Mouse (Mus musculus) embryonic facial prominence, embryonic 12.5 days (tissue): ENCODE data around the gene Zfhx3. TPM values are rescaled to one million over a fixed set of nuclear protein-coding genes. Genes with fewer than 3 reads are reported as not detected.

ENCODE experiments used
- ATAC-seq: fragments of 200-750 bp; cut with Nextera tagmentation; 2 replicates; pipeline ENCODE4 v1.8.0; 2017; ENCODE audit not compliant: insufficient number of reproducible peaks, insufficient read depth, low FRiP score, low TSS enrichment
- H3K27ac ChIP-seq: fragments of 300-500 bp; sonication (generic); 2 replicates; pipeline ENCODE4 v1.5.1; 2016; ENCODE audit warnings: mild to moderate bottlenecking
- H3K27me3 ChIP-seq: fragments of 300-500 bp; sonication (generic); 2 replicates; pipeline ENCODE4 v1.6.1; 2016; ENCODE audit warnings: mild to moderate bottlenecking, moderate library complexity
- H3K36me3 ChIP-seq: fragments of 300-500 bp; sonication (generic); 2 replicates; pipeline ENCODE4 v1.6.1; 2016; ENCODE audit warnings: mild to moderate bottlenecking
- H3K4me1 ChIP-seq: fragments of 300-500 bp; sonication (generic); 2 replicates; pipeline ENCODE4 v1.6.1; 2016
- H3K4me2 ChIP-seq: fragments of 300-500 bp; sonication (generic); replicated peaks from 2 replicates; pipeline ENCODE4 v1.6.1; 2016; ENCODE audit warnings: mild to moderate bottlenecking, moderate library complexity
- H3K4me3 ChIP-seq: fragments of 300-500 bp; sonication (generic); 2 replicates; pipeline ENCODE4 v1.5.1; 2016; ENCODE audit warnings: mild to moderate bottlenecking
- H3K9ac ChIP-seq: fragments of 300-500 bp; sonication (generic); 2 replicates; pipeline ENCODE4 v1.6.1; 2016; ENCODE audit warnings: mild to moderate bottlenecking, moderate library complexity
- H3K9me3 ChIP-seq: fragments of 300-500 bp; sonication (generic); 2 replicates; pipeline ENCODE4 v1.6.1; 2016; ENCODE audit warnings: mild to moderate bottlenecking, moderate library complexity
- WGBS: fragments of 180-500 bp; shearing (Covaris S2); methylation state at CpG from one replicate; pipeline ENCODE4 v1.1.7; 2016; 5-methylcytosine and 5-hydroxymethylcytosine counted together
- polyA plus RNA-seq: library from polyadenylated mRNA; unstranded; fragments of >200 nt; fragmentation: Nextera tagmentation; extraction: Ambion mirVana; gene quantifications from 2 replicates; pipeline ENCODE4 v1.2.1, GENCODE M21; 2016

Gene Zfhx3
- polyA plus RNA-seq, 1 experiment from 2014 or later = 43.1 TPM

DNA sequence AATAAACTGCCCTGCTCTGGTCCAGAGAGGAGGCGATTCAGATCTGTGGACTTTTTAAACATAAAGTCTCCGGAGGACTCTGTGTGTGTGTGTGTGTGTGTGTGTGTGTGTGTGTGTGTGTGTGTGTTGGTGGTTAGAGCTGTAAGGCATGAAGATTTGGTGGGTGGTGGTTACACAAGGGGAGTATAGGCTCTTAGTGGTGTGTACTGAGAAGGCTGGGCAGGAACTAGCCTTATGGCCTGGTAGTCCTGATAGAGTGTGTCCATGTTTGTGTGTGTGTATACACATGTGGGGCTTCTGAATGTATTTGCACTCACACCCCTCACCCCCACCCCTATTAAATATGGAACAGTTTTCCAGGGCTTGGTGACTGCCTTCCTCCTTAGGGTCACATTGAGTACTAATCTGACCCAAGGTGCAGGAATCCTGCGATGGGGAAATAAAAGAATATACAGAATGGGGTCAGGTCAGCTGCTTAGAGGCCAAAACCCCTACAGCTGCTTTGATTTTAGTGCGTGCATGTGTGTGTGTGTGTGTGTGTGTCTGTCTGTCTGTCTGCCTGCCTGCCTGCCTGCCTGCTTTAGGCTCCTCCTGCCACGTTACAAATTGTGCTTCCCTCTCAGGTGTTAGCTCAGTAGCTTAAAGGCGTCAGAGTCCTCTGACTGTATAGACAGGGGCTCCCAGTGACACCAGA, 764.6 kb downstream of the Zfhx3 start:
- no peak for ATAC-seq
- Histone ChIP-seq H3K9ac (peak overlapping the region; percentile 100), H3K4me3 (peak overlapping the region; percentile 97), H3K4me2 (peak overlapping the region; percentile 53), H3K27me3 (no peaks in the 10 kb centered on the region), H3K9me3 (no peaks in the 10 kb centered on the region), H3K4me1 (peaks cover 53% of the 10 kb centered on the region), H3K36me3 (no peaks in the 10 kb centered on the region), H3K27ac (peak overlapping the region; percentile 100)
- 21% methylated on average over 6 of the region's 6 CpGs for WGBS

DNA sequence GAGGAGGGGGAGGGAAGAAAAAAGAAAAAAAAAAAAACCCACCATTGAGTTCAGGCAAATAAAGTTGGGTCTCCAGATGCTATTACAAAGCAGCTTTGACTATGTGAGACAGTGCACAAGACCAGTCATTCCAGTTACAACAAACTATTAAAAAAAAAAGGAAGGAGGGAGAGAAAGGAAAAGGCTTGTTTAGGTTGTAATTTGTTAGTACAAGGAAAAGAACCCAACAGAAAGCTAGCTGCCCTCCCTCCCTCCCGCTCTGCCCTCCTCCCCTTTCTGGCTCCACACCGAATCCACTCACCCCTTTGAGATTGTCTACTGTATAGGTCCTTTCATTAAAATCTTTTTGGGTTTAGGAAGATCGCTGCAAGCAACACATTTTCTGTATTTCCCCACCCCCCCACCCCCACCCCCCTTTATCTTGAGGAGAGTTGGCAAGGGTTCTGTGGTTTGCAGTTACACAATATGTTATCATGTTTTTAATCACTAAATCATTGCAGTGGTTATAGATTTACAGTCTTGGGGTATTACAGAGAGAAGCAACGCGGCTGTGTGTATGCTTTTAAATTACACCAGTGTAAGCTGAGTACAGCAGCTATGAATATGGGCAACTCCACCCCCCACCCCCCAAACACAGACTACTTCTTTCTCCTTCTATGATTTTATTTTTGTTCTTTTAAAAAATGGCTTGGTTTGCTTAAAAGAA, 765.3 kb downstream of the Zfhx3 start:
- WGBS = 4% methylated on average over 5 of the region's 5 CpGs
- H3K4me2 ChIP-seq = peak overlapping the region; percentile 53
- H3K4me3 ChIP-seq = peak overlapping the region; percentile 97
- H3K9me3 ChIP-seq = no peaks in the 10 kb centered on the region
- no peaks in the 10 kb centered on the region for H3K27me3 ChIP-seq
- ATAC-seq = no peak
- H3K27ac ChIP-seq = peak overlapping the region; percentile 100
- H3K4me1 ChIP-seq = peaks cover 60% of the 10 kb centered on the region
- H3K9ac ChIP-seq = peak overlapping the region; percentile 100
- H3K36me3 ChIP-seq = no peaks in the 10 kb centered on the region

DNA sequence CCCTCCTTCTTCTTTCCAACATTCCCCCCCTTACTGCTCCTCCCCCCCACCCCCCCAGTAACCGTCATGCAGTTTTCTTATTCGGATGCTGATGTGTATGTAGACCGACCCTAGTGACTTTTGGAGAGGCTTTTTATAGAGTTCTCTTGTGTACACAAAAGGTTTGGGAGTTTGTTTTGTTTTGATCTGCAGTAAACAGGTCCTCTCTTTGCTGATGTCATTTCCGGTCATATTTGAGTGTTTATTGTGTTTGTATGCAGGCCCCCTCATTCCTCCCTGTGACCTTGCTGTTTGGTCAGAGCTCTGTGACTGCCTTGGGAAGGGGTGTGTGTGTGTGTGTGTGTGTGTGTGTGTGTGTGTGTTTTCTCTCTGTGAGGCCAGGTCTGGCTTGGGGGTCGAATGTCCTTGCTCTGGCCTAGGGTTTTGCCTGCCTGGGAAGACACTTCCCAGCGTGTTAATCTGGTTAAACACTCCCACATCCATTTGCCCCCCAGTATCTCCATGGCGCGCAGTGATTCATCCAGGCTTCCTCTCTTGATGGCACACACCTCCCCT, 766.5 kb downstream of the Zfhx3 start:
- H3K27ac ChIP-seq = peak overlapping the region; percentile 100
- no peaks in the 10 kb centered on the region for H3K9me3 ChIP-seq
- H3K36me3 ChIP-seq = no peaks in the 10 kb centered on the region
- WGBS = 23% methylated on average over 8 of the region's 8 CpGs
- H3K27me3 ChIP-seq = no peaks in the 10 kb centered on the region
- no peak for ATAC-seq
- H3K4me3 ChIP-seq = no peak overlapping the region
- H3K9ac ChIP-seq = peak overlapping the region; percentile 38; the same call in 1 of the 2 replicates
- peaks cover 72% of the 10 kb centered on the region for H3K4me1 ChIP-seq
- peak overlapping the region; percentile 53 for H3K4me2 ChIP-seq

GRCm38 (mm10) chr8:108709441-108709840, 767.0 kb downstream of the Zfhx3 start:
- Histone ChIP-seq H3K9ac (peak overlapping the region; percentile 38; the same call in 1 of the 2 replicates), H3K27ac (peak overlapping the region; percentile 100), H3K4me1 (peaks cover 77% of the 10 kb centered on the region), H3K4me2 (peak overlapping the region; percentile 53), H3K27me3 (no peaks in the 10 kb centered on the region), H3K9me3 (no peaks in the 10 kb centered on the region), H3K36me3 (no peaks in the 10 kb centered on the region), H3K4me3 (no peak overlapping the region)
- WGBS = 27% methylated on average over 2 of the region's 2 CpGs
- ATAC-seq = no peak

GRCm38 (mm10) chr8:108709928-108710606, 767.6 kb downstream of the Zfhx3 start:
- Histone ChIP-seq H3K4me3 (no peak overlapping the region), H3K9me3 (no peaks in the 10 kb centered on the region), H3K4me1 (peaks cover 78% of the 10 kb centered on the region), H3K36me3 (no peaks in the 10 kb centered on the region), H3K4me2 (peak overlapping the region; percentile 97), H3K27me3 (no peaks in the 10 kb centered on the region), H3K27ac (peak overlapping the region; percentile 96), H3K9ac (no peak overlapping the region; the same call in 1 of the 2 replicates)
- no peak for ATAC-seq
- WGBS = 26% methylated on average over 13 of the region's 13 CpGs

- no peaks in the 10 kb centered on the region for H3K9me3 ChIP-seq
- H3K36me3 ChIP-seq = no peaks in the 10 kb centered on the region
- no peaks in the 10 kb centered on the region for H3K27me3 ChIP-seq
- 5% methylated on average over 8 of the region's 8 CpGs for WGBS
- peak overlapping the region; percentile 97 for H3K4me2 ChIP-seq
- H3K27ac ChIP-seq = peak overlapping the region; percentile 96
- H3K4me1 ChIP-seq = peaks cover 77% of the 10 kb centered on the region
- H3K4me3 ChIP-seq = no peak overlapping the region
- no peak for ATAC-seq
- peak overlapping the region; percentile 92 for H3K9ac ChIP-seq
Measured at GRCm38 (mm10) chr8:108710607-108711489, 768.4 kb downstream of the Zfhx3 start.

GRCm38 (mm10) chr8:108711490-108711793, 769.0 kb downstream of the Zfhx3 start:
- no peak overlapping the region for H3K4me3 ChIP-seq

GRCm38 (mm10) chr8:108712001-108712411, 769.6 kb downstream of the Zfhx3 start:
- Histone ChIP-seq H3K27ac (peak overlapping the region; percentile 96), H3K4me3 (peak overlapping the region; percentile 20; the same call in 1 of the 2 replicates), H3K4me1 (peaks cover 81% of the 10 kb centered on the region), H3K4me2 (peak overlapping the region; percentile 97), H3K9ac (peak overlapping the region; percentile 92), H3K9me3 (no peaks in the 10 kb centered on the region), H3K27me3 (no peaks in the 10 kb centered on the region), H3K36me3 (no peaks in the 10 kb centered on the region)
- no peak for ATAC-seq
- 14% methylated on average over 14 of the region's 14 CpGs for WGBS

More at GRCm38 (mm10) chr8:108711490-108711793, 769.0 kb downstream of the Zfhx3 start:
- ATAC-seq = no peak
- Histone ChIP-seq H3K9ac (peak overlapping the region; percentile 92), H3K27ac (peak overlapping the region; percentile 96), H3K27me3 (no peaks in the 10 kb centered on the region), H3K4me1 (peaks cover 79% of the 10 kb centered on the region), H3K9me3 (no peaks in the 10 kb centered on the region), H3K4me2 (peak overlapping the region; percentile 97), H3K36me3 (no peaks in the 10 kb centered on the region)
- WGBS = 21% methylated on average over 5 of the region's 5 CpGs

DNA sequence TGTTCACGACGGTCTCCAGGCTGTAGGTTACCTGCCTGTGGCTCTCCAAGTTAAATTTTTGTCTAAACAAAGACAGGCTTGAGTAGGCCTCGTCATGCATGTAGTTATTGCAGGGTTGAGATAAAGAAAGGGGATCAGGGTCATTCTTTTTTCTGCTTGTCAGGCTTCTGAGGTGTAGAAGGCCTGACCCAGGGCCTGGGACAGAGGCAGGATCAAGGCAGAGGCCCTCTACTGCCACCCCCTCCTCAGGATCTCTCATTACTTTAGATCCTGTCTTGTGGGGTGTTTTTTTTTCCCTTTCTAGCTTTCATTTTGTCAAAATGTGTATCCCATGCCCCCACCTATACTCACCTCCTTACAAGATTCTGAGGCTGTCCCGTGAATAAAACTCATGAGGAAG, 770.2 kb downstream of the Zfhx3 start:
- Histone ChIP-seq H3K4me1 (peaks cover 82% of the 10 kb centered on the region), H3K4me3 (0 out of 2 replicates have a peak overlapping the region, but pooled peaks have one; percentile 83), H3K9ac (peak overlapping the region; percentile 92), H3K27me3 (no peaks in the 10 kb centered on the region), H3K36me3 (no peaks in the 10 kb centered on the region), H3K4me2 (peak overlapping the region; percentile 97), H3K9me3 (no peaks in the 10 kb centered on the region), H3K27ac (peak overlapping the region; percentile 96)
- no peak for ATAC-seq
- WGBS = 32% methylated on average over 4 of the region's 4 CpGs

GRCm38 (mm10) chr8:108713346-108714142, 771.1 kb downstream of the Zfhx3 start:
- Histone ChIP-seq H3K9ac (peak overlapping the region; percentile 92), H3K4me3 (peak overlapping the region; percentile 83), H3K27ac (peak overlapping the region; percentile 96), H3K4me2 (peak overlapping the region; percentile 97), H3K9me3 (no peaks in the 10 kb centered on the region), H3K36me3 (no peaks in the 10 kb centered on the region), H3K27me3 (no peaks in the 10 kb centered on the region), H3K4me1 (peaks cover 82% of the 10 kb centered on the region)
- no peak for ATAC-seq
- whole genome bisulfite sequencing = 6% methylated on average over 19 of the region's 19 CpGs
